Mouse (Mus musculus) right cerebral cortex, adult 2 months (tissue): ENCODE measurements around the gene Bcor.

Experiments
- DNase-seq, 2 experiments: peaks; one replicate each; pipeline ENCODE4 v3.0.0; 2021 to 2022; ENCODE audit warnings: low spot score in 2 of 2

Gene Bcor

GRCm38 (mm10) chrX:12151269-12151995, 8.7 kb downstream of the Bcor start:
- DNase-seq = no peak

GRCm38 (mm10) chrX:12150425-12150824, 9.7 kb downstream of the Bcor start:
- no peak for DNase-seq

- no peak for DNase-seq
These were observed 13.9 kb downstream of the Bcor start for GRCm38 (mm10) chrX:12146263-12146662.

GRCm38 (mm10) chrX:12142832-12143231, 17.3 kb downstream of the Bcor start:
- DNase-seq = no peak

- no peak for DNase-seq
These were observed 19.9 kb downstream of the Bcor start for GRCm38 (mm10) chrX:12140086-12140740.

GRCm38 (mm10) chrX:12138266-12138665, 21.9 kb downstream of the Bcor start:
- no peak for DNase-seq

GRCm38 (mm10) chrX:12137121-12137521, 23.0 kb downstream of the Bcor start:
- DNase-seq = no peak

- no peak for DNase-seq
These were observed 23.7 kb downstream of the Bcor start for GRCm38 (mm10) chrX:12136261-12137101.

GRCm38 (mm10) chrX:12135121-12136111, 24.7 kb downstream of the Bcor start:
- DNase-seq = no peak

- no peak for DNase-seq
These were observed 25.6 kb downstream of the Bcor start for GRCm38 (mm10) chrX:12134541-12134940.

GRCm38 (mm10) chrX:12133836-12134431, 26.2 kb downstream of the Bcor start:
- DNase-seq = no peak

GRCm38 (mm10) chrX:12133178-12133835, 26.8 kb downstream of the Bcor start:
- DNase-seq = no peak

GRCm38 (mm10) chrX:12132541-12133177, 27.5 kb downstream of the Bcor start:
- no peak for DNase-seq

GRCm38 (mm10) chrX:12129828-12130809, 30.0 kb downstream of the Bcor start:
- DNase-seq = no peak

GRCm38 (mm10) chrX:12129230-12129629, 30.9 kb downstream of the Bcor start:
- DNase-seq = no peak

GRCm38 (mm10) chrX:12128165-12129083, 31.7 kb downstream of the Bcor start:
- no peak for DNase-seq

GRCm38 (mm10) chrX:12127799-12128164, 32.4 kb downstream of the Bcor start:
- DNase-seq = no peak
